Mouse (Mus musculus) lung, adult 18-20 months (tissue): Measurements from ENCODE around the gene Ociad2.

ENCODE experiments used
- DNase-seq, 2 experiments: peaks; one replicate each; pipeline ENCODE4 v3.0.0; 2022; ENCODE audit warnings: mixed read lengths in 2 of 2

Ociad2 gene

DNA sequence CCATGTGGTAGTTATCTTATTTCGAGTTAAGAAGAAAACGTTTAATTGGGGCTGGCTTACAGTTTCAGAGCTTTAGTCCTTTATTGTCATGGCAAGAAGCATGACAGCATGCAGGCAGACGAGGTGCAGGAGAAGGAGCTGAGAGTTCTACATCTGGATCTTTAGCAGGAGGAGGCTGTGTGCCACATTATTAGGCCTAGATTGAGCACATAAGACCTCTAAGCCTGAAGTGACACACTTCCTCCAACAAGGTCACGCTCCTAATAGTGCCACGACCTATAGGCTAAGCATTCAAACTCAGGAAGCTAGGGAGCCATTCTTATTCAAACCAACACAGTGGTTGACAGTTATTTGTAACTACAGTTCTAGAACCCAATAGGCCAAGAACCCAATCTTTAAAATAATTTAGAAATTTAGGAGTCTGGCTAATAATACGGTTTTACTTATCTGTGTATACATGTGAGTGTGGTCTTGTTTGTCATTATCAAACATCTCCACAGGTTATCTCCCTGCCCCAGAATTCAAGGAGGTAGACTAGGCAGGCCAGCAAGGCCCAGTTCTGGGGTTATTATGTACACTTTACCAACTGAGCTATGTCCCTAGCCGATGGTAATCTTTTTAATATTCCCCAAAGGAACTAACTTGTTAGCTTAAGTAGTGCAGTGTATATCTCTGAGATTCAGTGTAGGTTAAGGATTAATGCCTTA, 39.1 kb downstream of the Ociad2 start:
- DNase-seq, result no peak

DNA sequence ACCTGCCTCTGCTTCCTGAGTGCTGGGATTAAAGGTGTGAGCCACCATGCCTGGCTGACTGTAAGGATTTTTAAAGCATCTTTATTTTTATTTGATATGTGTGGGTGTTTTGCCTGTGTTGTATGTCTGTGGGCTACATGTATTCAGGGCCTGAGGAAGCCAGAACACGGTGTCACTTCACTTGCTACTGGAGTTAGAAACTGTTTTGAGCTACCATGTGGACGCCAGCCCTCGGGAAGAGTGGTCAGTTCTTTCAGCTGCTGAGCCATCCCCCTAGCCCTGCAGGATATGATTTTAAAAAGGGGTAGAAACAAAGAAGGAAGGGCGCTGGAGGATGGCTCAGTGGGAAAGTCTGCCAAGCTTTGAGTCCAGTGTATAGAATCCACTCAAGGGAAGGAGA, 44.9 kb downstream of the Ociad2 start:
- DNase-seq, result no peak

DNA sequence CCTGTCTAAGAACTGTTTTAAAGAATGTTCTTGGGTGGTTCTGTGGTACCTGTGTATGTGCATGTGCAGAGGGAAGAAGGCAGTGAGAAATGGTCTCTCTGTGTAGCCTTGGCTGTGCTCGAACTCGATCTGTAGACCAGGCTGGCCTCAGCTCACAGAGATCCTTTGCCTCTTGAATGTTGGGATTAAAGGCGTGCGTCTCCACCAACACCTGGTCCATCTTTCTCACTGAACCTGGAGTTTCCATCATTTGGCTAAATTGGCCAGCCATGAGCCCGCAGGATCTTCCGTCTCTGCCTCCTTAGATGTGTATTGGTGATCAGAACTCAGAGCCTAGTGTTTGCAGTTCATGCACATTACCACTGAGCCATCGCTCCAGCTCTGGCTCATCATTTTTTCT, 45.8 kb downstream of the Ociad2 start:
- DNase-seq, result no peak

- DNase-seq, result no peak
Observed at GRCm38 (mm10) chr5:73293458-73293827, 47.4 kb downstream of the Ociad2 start.

DNA sequence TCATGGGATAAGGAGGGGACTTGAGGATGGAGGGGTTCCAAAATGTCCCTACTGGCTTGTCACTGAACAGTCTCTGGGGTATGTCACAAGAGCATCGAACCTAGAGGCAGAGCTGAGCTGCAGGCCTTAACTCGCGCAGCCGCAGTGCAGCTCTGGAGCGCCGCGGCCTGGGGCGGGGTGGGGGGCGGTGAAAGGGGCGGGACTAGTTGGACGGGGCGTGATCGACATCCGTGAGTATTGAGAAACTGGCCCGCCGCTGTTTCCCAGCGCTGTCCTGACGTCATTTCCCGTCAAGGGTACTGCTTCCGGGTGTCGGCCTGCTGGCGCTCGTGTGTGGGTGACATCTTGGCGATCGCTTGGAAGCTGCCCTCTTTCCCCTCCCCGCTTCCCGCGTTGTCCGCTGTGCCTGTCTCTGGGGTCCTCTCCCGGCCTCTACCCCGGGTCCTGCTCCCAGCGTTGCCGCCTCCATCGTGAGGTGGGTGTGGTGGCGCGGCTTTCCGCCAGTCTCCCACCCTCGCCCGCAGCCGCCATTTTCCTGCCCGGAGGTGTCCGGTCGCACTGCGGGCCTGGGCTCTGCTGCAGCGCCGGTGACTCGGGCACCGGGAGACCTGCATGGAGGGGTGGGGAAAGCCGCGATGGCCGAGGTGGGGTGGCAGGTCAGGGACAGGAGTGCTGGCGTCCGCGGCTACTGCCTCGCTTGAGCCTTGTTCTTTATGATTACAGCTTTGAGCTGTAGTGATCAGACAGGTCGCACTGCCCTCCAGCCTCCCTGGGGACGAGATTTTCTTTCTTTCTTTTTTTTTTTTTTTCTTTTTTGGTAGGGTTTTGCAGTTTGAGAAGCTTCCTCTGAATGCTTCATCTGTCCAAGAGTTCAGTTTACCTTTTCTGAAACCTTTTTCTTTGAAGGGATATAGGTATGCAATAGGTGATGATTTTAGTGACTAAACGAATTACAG, 48.0 kb downstream of the Ociad2 start, which contains the start of gene Ociad1:
Gene Ociad1, plus strand, starts transcription at position 283 of the 956 bp plus-strand sequence.
- peak; percentile 95 to 97 for DNase-seq

DNA sequence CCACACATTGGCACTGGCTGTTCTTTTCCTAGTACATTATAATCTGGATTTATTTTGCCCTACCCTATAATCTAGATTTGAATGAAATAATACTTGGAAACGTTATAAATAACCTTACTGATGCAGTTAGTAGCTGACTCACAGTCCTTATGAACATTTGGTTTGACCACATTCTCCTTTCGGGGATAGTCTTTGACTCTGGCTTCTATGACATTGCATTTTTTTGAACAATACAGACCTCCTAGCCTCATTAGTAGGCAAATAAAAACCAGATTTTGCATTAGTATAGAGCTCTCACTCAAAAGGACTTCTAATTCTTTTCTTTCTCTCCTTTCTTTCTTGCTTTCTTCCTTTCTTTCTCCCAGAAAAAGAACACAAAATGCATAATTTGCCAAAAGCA, 50.9 kb downstream of the Ociad2 start:
- DNase-seq, result no peak

GRCm38 (mm10) chr5:73286603-73287002, 54.2 kb downstream of the Ociad2 start:
- DNase-seq, result no peak

DNA sequence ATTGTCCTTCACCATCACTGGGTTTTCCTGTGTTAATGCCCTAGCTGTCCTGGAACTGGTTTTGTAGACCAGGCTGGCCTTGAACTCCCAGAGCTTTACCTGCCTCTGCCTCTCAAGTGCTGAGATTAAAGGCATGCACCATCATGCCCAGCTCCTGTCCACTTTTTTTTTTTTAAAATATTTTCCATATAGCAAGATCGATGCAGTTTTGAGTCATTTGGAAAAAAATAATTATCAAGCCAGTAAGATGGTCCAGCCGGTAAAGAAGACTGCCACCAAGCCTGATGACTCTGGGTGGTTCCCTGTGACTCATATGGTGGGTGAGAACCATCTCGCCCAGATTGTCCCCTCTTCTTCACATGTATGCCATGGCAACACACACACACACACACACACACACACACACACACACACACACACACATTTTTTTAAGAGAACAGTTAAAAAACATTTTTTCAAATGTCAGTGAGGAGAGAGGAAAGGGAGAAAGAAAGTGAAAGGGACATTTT, 55.3 kb downstream of the Ociad2 start:
- DNase-seq, result no peak

- no peak for DNase-seq
Observed at GRCm38 (mm10) chr5:73284046-73284445, 56.8 kb downstream of the Ociad2 start.

GRCm38 (mm10) chr5:73280567-73280850, 60.3 kb downstream of the Ociad2 start:
- DNase-seq, result no peak

GRCm38 (mm10) chr5:73279732-73280566, 60.9 kb downstream of the Ociad2 start:
- peak in 1 of 2 experiments; percentile 28 for DNase-seq

GRCm38 (mm10) chr5:73279190-73279589, 61.6 kb downstream of the Ociad2 start:
- DNase-seq, result peak in 1 of 2 experiments; percentile 16

DNA sequence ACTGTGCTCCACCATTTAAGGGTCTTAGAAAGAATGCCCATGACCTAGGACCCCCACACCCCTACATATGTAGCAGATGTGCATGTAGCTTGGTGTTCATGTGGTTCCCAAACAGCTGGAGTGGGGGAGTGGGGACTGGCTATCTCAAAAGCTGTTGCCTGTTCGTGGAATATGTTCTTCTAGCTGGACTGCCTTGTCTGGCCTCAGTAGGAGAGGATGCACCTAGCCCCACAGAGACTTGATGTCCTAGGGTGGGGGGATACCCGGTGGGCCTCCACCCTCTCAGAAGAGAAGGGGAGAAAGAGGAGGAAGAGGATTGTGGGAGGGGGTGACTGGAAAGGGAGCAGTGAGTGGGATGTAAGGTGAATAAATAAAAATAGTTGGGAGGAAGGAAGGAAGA, 65.9 kb downstream of the Ociad2 start:
- no peak for DNase-seq

DNA sequence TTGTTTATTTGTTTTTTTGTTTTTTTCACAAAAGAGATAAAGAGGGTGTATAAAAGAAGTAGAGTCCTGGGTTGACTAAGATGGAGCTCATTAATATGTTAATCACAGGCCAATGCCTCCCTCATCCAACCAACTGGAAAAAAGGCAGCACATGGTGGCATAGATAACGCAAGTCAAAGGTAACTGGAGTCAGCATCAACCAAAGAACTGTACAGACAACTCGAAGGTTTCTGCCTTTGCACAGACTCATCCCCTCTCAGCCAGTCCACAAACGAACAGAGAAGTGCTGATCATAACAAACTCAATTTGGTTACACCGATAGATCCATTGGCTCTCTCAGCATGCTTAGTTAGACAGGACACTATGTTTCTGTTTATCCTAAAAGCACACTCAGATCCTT, 67.7 kb downstream of the Ociad2 start:
- DNase-seq, result no peak
